Mouse (Mus musculus) embryonic fibroblast, embryonic 13.5 days (primary cell): ENCODE results near the gene Trip4.

Source experiments
- CTCF ChIP-seq: IDR thresholded peaks from 2 replicates; pipeline ENCODE4 v1.5.1; 2011; ENCODE audit warnings: mild to moderate bottlenecking, control low read depth, low read length, moderate library complexity, borderline replicate concordance; ENCODE audit not compliant: insufficient read depth
- POLR2A ChIP-seq: IDR thresholded peaks from 2 replicates; pipeline ENCODE4 v1.6.1; 2011; ENCODE audit warnings: low read depth, mild to moderate bottlenecking, control low read depth, low read length, moderate library complexity

- TF ChIP-seq CTCF (no peak), POLR2A (no peak)
Observed at GRCm38 (mm10) chr9:65799770-65800169, 108.8 kb downstream of the Trip4 start.
